Mouse (Mus musculus) hindbrain, embryonic 15.5 days (tissue): Measurements from ENCODE around the gene Klc4. TPM values are rescaled to one million over a fixed set of nuclear protein-coding genes. Genes with fewer than 3 reads are reported as not detected.

ENCODE experiments used
- ATAC-seq: fragments of 200-750 bp; cut with Nextera tagmentation; 2 replicates; pipeline ENCODE4 v1.8.0; 2017; ENCODE audit warnings: low read depth, moderate number of reproducible peaks, moderate TSS enrichment; ENCODE audit not compliant: low FRiP score
- H3K27ac ChIP-seq: fragments of 300-500 bp; sonication (generic); replicated peaks from 2 replicates; pipeline ENCODE4 v1.5.1; 2015; ENCODE audit warnings: mild to moderate bottlenecking, inconsistent platforms
- H3K27me3 ChIP-seq: fragments of 300-500 bp; sonication (generic); 2 replicates; pipeline ENCODE4 v1.6.1; 2015; ENCODE audit warnings: control low read depth, inconsistent platforms
- H3K36me3 ChIP-seq: fragments of 300-500 bp; sonication (generic); 2 replicates; pipeline ENCODE4 v1.6.1; 2015; ENCODE audit warnings: control low read depth, inconsistent platforms
- H3K4me1 ChIP-seq: fragments of 300-500 bp; sonication (generic); replicated peaks from 2 replicates; pipeline ENCODE4 v1.6.1; 2015; ENCODE audit warnings: control low read depth, inconsistent platforms
- H3K4me2 ChIP-seq: fragments of 300-500 bp; sonication (generic); 2 replicates; pipeline ENCODE4 v1.6.1; 2015; ENCODE audit warnings: moderate library complexity, mild to moderate bottlenecking, inconsistent platforms
- H3K4me3 ChIP-seq: fragments of 300-500 bp; sonication (generic); 2 replicates; pipeline ENCODE4 v1.5.1; 2015; ENCODE audit warnings: mild to moderate bottlenecking, inconsistent platforms
- H3K9ac ChIP-seq: fragments of 300-500 bp; sonication (generic); 2 replicates; pipeline ENCODE4 v1.6.1; 2015; ENCODE audit warnings: inconsistent platforms
- H3K9me3 ChIP-seq: fragments of 300-500 bp; sonication (generic); 2 replicates; pipeline ENCODE4 v1.6.1; 2016; ENCODE audit warnings: control low read depth, inconsistent platforms
- WGBS: fragments of 180-500 bp; shearing (Covaris S2); methylation state at CpG from one replicate; pipeline ENCODE4 v1.1.7; 2015; 5-methylcytosine and 5-hydroxymethylcytosine counted together
- polyA plus RNA-seq: library from polyadenylated mRNA; unstranded; fragments of >200 nt; fragmentation: Nextera tagmentation; extraction: Ambion mirVana; gene quantifications from 2 replicates; pipeline ENCODE4 v1.2.1, GENCODE M21; 2015

Klc4 gene
- polyA plus RNA-seq, 1 experiment from 2014 or later = 33.9 TPM

- peak within 1 kb of the TSS; percentile 86 for H3K27ac ChIP-seq
- WGBS = under 1% methylated on average over 61 of the region's 90 CpGs
- peak within 1 kb of the TSS; percentile 73 for H3K4me2 ChIP-seq
- H3K4me3 ChIP-seq = peak within 1 kb of the TSS; percentile 58
- peak within 1 kb of the TSS; percentile 73 for H3K9ac ChIP-seq
- H3K4me1 ChIP-seq = peaks cover 37% of the 10 kb centered on the region
- H3K9me3 ChIP-seq = no peaks in the 10 kb centered on the region
- peaks cover 16% of the 10 kb centered on the region for H3K36me3 ChIP-seq
- peak; percentile 79 for ATAC-seq
- no peaks in the 10 kb centered on the region for H3K27me3 ChIP-seq
Observed at GRCm38 (mm10) chr17:46628791-46629684, 16.8 kb downstream of the Klc4 start, which contains the start of gene Ptk7. TSS of gene Ptk7 (minus strand) at chr17:46629504.

GRCm38 (mm10) chr17:46628471-46628790 lies 17.4 kb downstream of the Klc4 start:
- ATAC-seq = peak; percentile 11; the same call in 1 of the 2 replicates
- Histone ChIP-seq H3K4me1 (peaks cover 43% of the 10 kb centered on the region), H3K9ac (peak overlapping the region; percentile 73), H3K4me3 (peak overlapping the region; percentile 58), H3K9me3 (no peaks in the 10 kb centered on the region), H3K27ac (peak overlapping the region; percentile 86), H3K27me3 (no peaks in the 10 kb centered on the region), H3K4me2 (peak overlapping the region; percentile 73), H3K36me3 (peaks cover 16% of the 10 kb centered on the region)
- 1% methylated on average over 13 of the region's 13 CpGs for WGBS

GRCm38 (mm10) chr17:46627409-46627808 lies 18.4 kb downstream of the Klc4 start:
- H3K4me3 ChIP-seq = peak overlapping the region; percentile 58
- no peak overlapping the region for H3K27ac ChIP-seq
- H3K9me3 ChIP-seq = no peaks in the 10 kb centered on the region
- ATAC-seq = no peak
- peaks cover 45% of the 10 kb centered on the region for H3K4me1 ChIP-seq
- 68% methylated on average over 6 of the region's 6 CpGs for WGBS
- H3K4me2 ChIP-seq = peak overlapping the region; percentile 73
- no peaks in the 10 kb centered on the region for H3K27me3 ChIP-seq
- H3K36me3 ChIP-seq = peaks cover 9% of the 10 kb centered on the region
- no peak overlapping the region for H3K9ac ChIP-seq

- H3K9ac ChIP-seq = no peak overlapping the region
- WGBS = 62% methylated on average over 12 of the region's 12 CpGs
- peaks cover 65% of the 10 kb centered on the region for H3K4me1 ChIP-seq
- no peak overlapping the region for H3K4me3 ChIP-seq
- H3K4me2 ChIP-seq = 0 out of 2 replicates have a peak overlapping the region, but pooled peaks have one; percentile 22
- H3K36me3 ChIP-seq = no peaks in the 10 kb centered on the region
- no peaks in the 10 kb centered on the region for H3K27me3 ChIP-seq
- ATAC-seq = no peak
- H3K9me3 ChIP-seq = no peaks in the 10 kb centered on the region
- H3K27ac ChIP-seq = no peak overlapping the region
Observed at GRCm38 (mm10) chr17:46624598-46624997, 21.2 kb downstream of the Klc4 start.

GRCm38 (mm10) chr17:46623819-46624557 lies 21.8 kb downstream of the Klc4 start:
- WGBS = 21% methylated on average over 10 of the region's 10 CpGs
- ATAC-seq = no peak
- H3K4me1 ChIP-seq = peaks cover 70% of the 10 kb centered on the region
- H3K36me3 ChIP-seq = no peaks in the 10 kb centered on the region
- 0 out of 2 replicates have a peak overlapping the region, but pooled peaks have one; percentile 22 for H3K4me2 ChIP-seq
- H3K4me3 ChIP-seq = no peak overlapping the region
- H3K9me3 ChIP-seq = no peaks in the 10 kb centered on the region
- H3K9ac ChIP-seq = no peak overlapping the region
- no peaks in the 10 kb centered on the region for H3K27me3 ChIP-seq
- peak overlapping the region; percentile 46; the same call in 1 of the 2 replicates for H3K27ac ChIP-seq

- no peak overlapping the region for H3K4me3 ChIP-seq
- ATAC-seq = no peak
- H3K4me2 ChIP-seq = no peak overlapping the region
- H3K27ac ChIP-seq = no peak overlapping the region
- 87% methylated on average over 11 of the region's 11 CpGs for WGBS
- no peak overlapping the region for H3K9ac ChIP-seq
- no peaks in the 10 kb centered on the region for H3K36me3 ChIP-seq
- no peaks in the 10 kb centered on the region for H3K9me3 ChIP-seq
- H3K4me1 ChIP-seq = peaks cover 74% of the 10 kb centered on the region
- no peaks in the 10 kb centered on the region for H3K27me3 ChIP-seq
Observed at GRCm38 (mm10) chr17:46622269-46622668, 23.6 kb downstream of the Klc4 start.

GRCm38 (mm10) chr17:46621324-46621723 lies 24.5 kb downstream of the Klc4 start:
- WGBS = 51% methylated on average over 15 of the region's 15 CpGs

GRCm38 (mm10) chr17:46619683-46620357 lies 26.0 kb downstream of the Klc4 start:
- ATAC-seq = no peak
- Histone ChIP-seq H3K9me3 (no peaks in the 10 kb centered on the region), H3K36me3 (no peaks in the 10 kb centered on the region), H3K9ac (no peak overlapping the region), H3K27ac (peak overlapping the region; percentile 63), H3K27me3 (no peaks in the 10 kb centered on the region), H3K4me3 (no peak overlapping the region), H3K4me2 (peak overlapping the region; percentile 34), H3K4me1 (peaks cover 70% of the 10 kb centered on the region)
- WGBS = 30% methylated on average over 16 of the region's 16 CpGs

More at GRCm38 (mm10) chr17:46621324-46621723, 24.5 kb downstream of the Klc4 start:
- Histone ChIP-seq H3K4me1 (peaks cover 71% of the 10 kb centered on the region), H3K4me3 (no peak overlapping the region), H3K36me3 (no peaks in the 10 kb centered on the region), H3K9me3 (no peaks in the 10 kb centered on the region), H3K27ac (peak overlapping the region; percentile 54; the same call in 1 of the 2 replicates), H3K9ac (no peak overlapping the region; the same call in 1 of the 2 replicates), H3K4me2 (peak overlapping the region; percentile 22; the same call in 1 of the 2 replicates), H3K27me3 (no peaks in the 10 kb centered on the region)
- no peak for ATAC-seq

- no peak for ATAC-seq
- Histone ChIP-seq H3K4me3 (no peak overlapping the region), H3K4me1 (peaks cover 63% of the 10 kb centered on the region), H3K27me3 (no peaks in the 10 kb centered on the region), H3K9me3 (no peaks in the 10 kb centered on the region), H3K9ac (peak overlapping the region; percentile 20), H3K36me3 (no peaks in the 10 kb centered on the region), H3K27ac (peak overlapping the region; percentile 63), H3K4me2 (peak overlapping the region; percentile 34)
- WGBS = 9% methylated on average over 27 of the region's 27 CpGs
Observed at GRCm38 (mm10) chr17:46618769-46619682, 26.8 kb downstream of the Klc4 start.

- 21% methylated on average over 6 of the region's 6 CpGs for WGBS
- Histone ChIP-seq H3K4me3 (no peak overlapping the region), H3K4me1 (peaks cover 63% of the 10 kb centered on the region), H3K9ac (peak overlapping the region; percentile 20; the same call in 1 of the 2 replicates), H3K36me3 (no peaks in the 10 kb centered on the region), H3K27ac (peak overlapping the region; percentile 63), H3K9me3 (no peaks in the 10 kb centered on the region), H3K27me3 (no peaks in the 10 kb centered on the region), H3K4me2 (peak overlapping the region; percentile 34)
- no peak for ATAC-seq
Observed at GRCm38 (mm10) chr17:46618394-46618768, 27.4 kb downstream of the Klc4 start.

- Histone ChIP-seq H3K36me3 (no peaks in the 10 kb centered on the region), H3K4me1 (peaks cover 67% of the 10 kb centered on the region), H3K9ac (no peak overlapping the region), H3K9me3 (no peaks in the 10 kb centered on the region), H3K4me3 (no peak overlapping the region), H3K27ac (peak overlapping the region; percentile 63; the same call in 1 of the 2 replicates), H3K4me2 (no peak overlapping the region), H3K27me3 (no peaks in the 10 kb centered on the region)
- WGBS = 62% methylated on average over 12 of the region's 12 CpGs
- no peak for ATAC-seq
Observed at GRCm38 (mm10) chr17:46617799-46618198, 28.0 kb downstream of the Klc4 start.
